Mouse (Mus musculus) spleen, postnatal 14 days (tissue): ENCODE measurements around the gene Plxna3.
A peak's percentile ranks its signal among the peaks of the same experiment; 100 is the strongest.

Experiments
- DNase-seq, 2 experiments: peaks; one replicate each; pipeline ENCODE4 v3.0.0; 2021 to 2022; ENCODE audit warnings: low spot score in 2 of 2

The Plxna3 gene

DNA sequence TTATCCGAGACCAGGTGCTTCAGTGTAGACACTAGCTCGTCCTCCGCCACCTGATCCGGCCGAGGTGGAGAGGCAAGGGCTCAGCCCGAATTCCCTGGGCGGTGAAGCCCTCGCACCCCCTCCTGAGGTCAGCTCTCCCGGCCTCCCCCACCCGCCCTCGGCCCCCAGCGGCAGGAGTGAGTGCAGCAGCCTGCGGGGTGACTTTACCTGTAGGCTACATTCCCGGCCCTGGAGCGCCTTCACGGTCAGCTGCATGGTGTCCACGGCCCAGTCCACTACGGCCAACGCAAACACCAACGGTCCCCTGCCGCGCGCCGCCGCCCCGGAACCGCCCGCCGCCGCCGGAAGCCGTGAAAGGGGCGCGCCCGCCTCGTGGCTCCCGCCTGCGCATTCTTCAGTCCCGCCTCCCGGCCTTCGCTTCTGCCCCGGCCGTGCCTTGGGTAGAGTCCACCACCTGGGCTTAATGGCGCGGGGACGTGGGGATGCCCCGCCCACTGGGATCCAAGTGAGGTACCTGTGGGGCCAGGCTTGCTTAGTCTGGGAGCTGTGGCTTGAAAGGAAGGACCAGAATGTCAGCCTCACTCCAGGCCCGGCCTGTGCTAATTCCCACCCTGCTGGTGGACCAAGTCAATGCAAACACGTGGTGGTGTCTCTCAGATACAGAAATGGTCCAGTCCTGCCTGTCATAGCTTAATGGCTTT lies 39.5 kb downstream of the Plxna3 start:
- peak; percentile 43 to 59 for DNase-seq

DNA sequence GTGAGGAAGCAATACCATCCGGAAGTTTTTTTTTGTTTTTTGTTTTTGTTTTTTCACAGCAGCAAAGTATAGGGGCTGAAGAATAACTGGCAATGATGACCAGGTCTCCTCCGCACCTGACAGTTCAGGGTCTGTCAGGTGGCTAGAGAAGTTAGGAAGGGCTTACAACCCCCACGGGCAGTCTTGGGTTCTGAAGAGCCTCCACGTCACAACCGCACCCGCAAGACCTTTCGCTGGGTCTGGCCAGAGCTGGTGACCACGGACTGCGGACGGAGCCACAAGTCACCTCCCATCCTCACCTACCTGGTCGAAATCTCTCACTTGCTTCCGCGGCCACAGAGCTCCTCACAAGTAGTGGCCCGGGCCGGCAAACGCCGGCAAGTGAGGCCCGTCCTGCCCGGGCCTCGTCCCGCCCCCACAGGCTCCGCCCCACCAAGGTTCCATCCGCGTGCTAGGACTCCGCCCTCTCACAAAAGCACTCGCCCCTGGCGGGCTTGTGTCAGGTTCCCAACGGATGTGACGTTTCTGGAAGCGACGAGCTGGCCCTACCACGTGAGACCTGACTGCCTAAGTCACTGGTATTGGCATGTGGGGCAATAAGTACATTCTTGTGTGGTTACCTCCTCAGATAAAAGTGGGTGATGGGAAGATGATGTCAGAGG lies 44.2 kb downstream of the Plxna3 start, which contains the start of the genes Ubl4a and Slc10a3:
Gene Ubl4a (minus strand): TSS at position 331 of the 662 bp plus-strand sequence.
Gene Slc10a3 (minus strand): TSS at position 462 of the 662 bp plus-strand sequence.
- DNase-seq, result peak; percentile 70 to 82

- no peak for DNase-seq
These were observed 55.6 kb downstream of the Plxna3 start for GRCm38 (mm10) chrX:74384451-74384850.

DNA sequence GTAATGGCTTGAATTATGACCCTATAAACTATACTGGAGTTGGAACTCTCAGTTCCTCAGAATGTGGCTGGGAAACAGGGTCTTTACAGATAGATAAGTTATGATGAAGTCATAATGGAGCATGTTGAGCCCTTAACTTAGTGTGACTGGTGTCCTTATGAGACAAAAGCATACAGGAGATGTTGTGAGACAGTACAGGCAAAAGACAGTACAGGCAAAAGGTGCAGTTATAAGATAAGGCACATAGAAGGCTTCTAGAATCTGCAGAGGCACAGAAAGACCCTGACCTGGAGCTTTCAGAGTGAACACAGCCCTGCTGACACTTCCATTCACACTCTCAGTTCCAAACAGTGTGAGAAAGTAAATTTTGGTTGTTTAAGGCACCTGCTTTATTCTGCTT lies 59.3 kb downstream of the Plxna3 start:
- no peak for DNase-seq

GRCm38 (mm10) chrX:74392535-74393443 lies 63.9 kb downstream of the Plxna3 start, which contains the start of the genes Fam3a and Ikbkg:
Gene Fam3a, minus strand, starts transcription at chrX:74393272.
Gene Ikbkg, plus strand, starts transcription at chrX:74393290.
- peak; percentile 67 to 71 for DNase-seq
